Mouse (Mus musculus) right cerebral cortex, postnatal 25 days (tissue): ENCODE data around the gene Plcb3.

Experiments
- DNase-seq: peaks from one replicate; pipeline ENCODE4 v3.0.0; 2022

Gene Plcb3

DNA sequence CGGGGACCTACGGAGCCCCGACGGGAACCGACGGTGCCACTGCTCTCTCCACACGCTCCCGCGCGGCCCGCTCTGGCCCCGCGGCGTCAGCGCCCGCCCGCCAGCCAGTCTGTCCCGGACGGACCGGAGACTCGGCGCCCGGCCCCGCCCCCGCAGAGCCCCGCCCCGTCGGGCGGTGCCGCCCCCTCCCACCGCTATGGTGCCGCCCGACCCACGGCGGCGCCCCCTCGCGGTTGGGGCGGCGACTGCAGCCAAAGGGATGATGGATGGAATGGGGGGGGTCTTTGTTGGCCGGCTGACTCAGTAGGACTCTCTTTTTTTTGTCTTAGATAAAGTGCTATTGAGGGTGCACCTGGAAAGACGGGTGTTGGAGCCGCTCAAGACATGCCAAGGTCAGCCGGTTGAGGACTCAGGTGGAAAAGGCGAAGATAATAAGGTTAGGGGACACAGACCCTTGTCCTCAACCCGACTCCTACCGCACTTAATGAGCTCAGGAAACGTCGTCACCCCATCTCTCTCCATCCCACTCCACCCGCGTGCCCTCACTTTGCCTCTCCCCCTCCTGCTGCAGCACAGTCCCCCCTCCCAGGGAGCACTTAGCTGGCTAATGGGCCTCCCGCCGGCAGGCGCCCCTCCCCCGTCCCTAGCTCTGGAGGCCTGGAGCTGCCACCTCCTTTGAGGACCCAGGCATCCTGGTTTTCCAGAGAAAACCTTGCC lies 6.4 kb downstream of the Plcb3 start:
- DNase-seq = no peak

DNA sequence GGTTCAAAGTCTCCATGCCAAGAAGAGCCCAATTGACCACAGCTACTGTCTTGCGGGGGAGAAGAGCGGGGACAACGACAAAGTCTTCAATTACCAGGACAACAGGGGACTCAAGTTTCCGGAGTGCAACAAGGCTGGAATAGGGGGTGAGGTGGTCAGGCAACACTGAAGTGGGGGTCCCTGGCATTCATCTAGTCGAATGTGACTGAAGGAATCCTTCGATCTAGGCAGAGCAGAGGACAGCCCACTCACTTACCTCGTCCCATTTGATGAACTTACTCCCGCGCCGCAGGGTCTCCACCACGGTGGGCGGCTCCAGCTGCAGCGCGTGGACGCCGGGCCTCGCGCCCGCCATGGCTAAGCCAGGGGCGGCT lies 7.0 kb downstream of the Plcb3 start:
- DNase-seq = no peak

DNA sequence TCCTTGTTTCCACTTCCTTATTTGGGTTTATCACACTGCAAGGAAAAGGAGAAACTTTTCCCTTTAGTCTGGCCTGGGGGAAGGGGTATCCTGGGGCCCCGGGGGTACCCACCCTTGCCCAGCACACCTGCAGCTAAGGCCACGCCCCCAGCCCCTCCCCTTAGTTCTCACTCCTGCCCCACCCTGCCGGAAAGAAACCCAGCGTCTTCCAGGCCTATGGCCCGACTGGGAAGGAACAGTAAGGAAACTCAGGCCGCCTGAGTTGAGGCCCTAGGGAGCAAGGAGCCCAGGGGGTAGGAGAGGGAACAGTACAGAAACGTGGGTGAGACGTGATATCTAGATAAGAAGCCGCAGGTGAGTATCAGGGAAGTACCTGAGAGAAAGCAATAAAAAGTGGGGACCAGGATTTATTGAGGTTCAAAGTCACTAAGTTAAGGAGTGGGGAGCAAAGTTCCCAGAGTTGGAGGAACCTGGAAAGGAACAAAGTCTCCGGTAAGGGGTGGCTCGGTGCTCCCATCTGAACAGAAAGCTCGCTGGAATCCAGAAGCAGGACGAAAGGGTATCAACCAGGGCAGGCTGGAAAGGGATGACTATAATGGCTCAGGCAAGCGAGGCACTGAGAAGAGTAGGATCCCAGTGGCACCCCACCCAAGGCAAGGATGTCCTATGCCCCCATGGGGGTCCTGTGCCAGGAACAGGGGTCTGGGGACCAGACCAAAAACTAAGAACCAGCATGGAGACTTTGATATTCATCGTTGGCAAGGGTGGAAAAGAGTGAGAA lies 7.6 kb downstream of the Plcb3 start:
- no peak for DNase-seq

DNA sequence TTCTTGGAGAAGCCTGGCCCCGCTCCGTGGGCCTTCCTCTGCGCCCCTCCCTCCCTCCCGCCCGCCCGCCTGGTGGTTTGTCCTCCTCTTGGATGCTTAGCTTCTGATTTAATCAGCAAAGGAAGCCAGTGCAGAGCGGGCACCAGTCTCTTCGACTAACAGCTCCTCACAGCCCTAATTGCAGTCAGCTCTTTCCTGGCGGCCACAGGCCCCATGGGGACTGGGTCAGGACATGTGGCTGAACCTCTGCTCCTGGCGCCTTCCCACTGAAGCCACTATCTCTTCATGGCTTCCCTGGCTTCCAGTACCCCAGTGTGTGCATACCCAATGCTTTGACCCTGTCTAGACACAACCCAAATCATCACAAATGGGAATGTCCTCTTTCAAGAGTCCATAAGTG lies 19.8 kb downstream of the Plcb3 start:
- DNase-seq = no peak

DNA sequence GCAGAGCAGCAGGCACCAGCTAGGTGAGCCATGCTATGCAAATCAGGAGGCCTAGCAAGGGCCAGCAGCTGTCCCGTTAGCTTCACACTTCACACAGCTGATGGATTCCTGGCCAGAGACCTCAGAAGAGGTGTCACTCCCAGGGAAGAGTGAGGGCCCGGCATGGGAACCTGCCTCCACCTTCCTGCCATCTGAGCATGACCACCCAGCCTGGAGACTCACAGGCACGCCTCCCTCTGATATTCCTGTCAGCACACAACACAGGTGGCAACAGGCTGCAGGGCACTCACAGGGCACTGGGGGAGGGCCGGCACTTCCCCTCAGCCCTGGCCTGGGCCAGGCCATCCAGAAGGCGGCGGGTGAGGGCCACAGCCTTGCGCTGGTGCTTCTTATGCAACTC lies 20.8 kb downstream of the Plcb3 start:
- DNase-seq = no peak

DNA sequence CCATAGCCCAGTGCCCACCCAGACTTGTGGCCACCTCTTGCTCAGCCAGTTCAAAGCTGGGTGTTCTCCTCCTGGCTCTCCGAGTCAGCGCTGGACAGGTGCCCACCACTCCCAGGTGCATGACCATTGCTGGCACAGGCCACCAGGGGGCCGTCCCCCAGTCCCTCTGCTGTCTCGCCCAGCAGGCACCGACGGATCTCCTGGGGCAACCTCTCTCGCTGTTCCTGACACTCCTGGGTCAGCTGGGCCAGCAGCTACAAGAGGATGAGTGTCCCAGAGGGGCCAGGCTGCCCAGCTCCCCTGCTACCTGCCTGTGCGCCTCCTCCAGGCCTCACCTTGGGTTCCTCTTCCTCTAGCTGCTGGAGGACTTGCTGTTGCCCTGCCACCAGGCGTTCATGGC lies 22.2 kb downstream of the Plcb3 start:
- no peak for DNase-seq

DNA sequence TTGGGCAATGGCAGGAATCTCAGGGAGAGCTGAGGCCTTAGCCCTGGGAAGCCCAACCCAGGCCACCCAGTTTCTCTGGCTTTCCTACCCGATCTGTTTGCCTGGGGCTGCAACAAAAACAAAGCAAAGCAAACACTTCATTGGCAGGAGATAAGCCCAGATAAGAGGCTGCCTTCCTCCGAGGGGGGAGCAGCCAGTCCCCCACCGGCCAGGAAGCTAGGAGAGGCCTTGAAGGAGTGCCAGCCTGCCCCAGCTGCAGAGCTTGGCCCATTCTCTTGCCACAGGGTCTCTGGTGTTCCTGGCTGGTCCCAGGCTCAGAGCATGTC lies 23.6 kb downstream of the Plcb3 start:
- DNase-seq = no peak

DNA sequence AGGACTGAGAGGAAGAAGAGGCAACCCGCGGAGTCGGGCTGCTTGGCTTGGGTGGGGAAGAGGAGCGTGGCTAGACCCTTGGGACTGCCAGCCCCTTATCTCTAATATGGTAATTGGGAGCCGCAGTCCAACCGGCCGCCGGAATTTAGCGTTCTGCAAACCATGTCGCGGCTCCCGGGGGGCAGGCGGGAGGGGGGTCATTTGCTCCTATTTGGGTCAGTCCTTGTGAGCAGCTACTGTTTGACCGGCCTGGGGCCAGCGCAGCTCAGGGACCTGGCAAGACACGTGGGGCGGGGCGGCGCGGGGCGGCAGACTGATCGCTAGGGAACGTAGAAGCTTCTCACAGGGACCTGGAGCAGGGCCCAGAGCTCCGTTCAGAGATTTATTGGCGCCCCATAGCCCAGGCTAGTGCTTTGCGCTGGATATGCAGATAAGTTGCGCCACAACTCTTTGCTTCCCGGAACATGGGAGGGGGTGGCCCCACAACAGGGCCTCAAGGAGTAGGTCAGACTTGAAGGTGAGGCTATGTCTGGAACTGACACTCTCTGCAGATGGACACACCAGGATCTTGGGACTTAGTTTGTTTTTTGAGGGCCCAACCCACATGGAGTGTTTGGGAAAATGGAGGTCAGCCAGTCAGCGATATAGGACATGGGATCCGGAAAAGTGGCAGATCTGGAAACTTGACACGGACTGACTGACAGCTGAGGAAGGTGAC lies 24.1 kb downstream of the Plcb3 start:
- DNase-seq = peak; percentile 74

DNA sequence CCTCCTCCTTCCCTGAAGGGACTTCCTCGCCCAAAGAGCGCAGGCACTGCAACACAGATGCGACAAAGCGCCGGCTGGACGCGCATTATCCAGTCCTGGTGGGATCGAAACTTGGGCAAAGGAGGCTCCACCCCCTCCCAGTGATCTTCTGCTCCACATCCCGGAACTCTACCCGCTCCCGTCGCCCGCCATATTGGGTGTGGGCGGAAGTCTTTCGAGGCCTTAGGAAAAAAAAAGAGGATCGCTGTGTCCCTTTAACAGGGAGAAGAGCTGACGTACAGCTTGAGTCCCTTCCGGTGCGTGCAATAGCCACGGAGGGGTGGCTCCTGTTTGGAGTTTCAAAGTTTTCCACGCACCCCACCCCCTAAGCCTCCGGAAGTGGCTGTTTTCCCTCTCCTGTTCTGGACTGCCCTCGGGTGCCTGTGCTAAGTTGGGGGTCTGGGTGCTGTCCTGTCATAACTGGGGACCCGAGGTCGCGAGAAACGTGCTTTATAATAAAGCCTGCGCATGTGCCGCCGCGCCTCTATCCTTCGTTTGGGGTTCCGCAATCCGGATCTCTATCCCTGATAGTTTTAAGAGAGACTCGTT lies 24.8 kb downstream of the Plcb3 start:
- peak; percentile 92 for DNase-seq

DNA sequence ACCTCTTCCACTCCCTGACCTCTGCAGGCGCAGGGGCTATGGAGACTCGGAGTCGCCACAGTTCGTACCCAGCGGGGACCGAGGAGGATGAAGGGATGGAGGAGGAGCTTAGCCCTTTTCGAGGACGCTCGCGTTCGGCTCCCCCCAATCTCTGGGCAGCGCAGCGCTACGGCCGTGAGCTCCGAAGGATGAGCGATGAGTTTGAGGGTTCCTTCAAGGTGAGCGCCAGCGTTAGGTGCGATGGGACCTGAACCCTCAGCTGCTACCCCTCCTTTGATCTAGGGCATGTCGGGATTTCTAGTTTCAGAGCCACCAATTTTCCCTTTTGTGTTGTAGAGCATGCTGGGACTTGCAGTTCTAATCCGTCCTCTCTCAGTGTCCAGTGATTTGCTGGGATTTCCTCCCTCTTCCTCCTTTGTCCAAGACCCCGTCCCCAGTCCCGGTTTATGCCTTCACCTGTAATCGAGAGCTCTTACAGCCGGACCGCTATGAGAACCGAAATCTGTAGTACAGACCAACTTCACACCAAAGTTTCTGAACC lies 25.6 kb downstream of the Plcb3 start:
- DNase-seq = peak; percentile 68

DNA sequence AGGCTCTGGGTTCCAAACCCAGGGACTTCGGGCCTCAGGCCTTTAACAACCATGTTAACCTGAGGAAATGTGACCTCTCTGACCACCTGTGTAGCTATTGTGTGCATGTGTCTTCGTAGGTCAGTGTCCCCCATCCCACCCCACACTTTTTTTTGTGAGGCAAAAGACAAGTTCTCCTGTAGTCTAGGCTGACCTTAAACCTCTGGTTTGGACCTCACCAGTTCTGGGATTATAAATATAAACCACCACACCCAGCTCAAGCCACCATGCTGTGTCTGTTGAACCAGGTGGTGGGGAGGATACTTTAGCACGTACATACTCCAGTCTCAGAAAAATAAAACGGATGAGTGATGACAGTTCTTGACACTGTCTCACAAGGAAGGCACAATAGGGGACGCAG lies 26.3 kb downstream of the Plcb3 start:
- no peak for DNase-seq

DNA sequence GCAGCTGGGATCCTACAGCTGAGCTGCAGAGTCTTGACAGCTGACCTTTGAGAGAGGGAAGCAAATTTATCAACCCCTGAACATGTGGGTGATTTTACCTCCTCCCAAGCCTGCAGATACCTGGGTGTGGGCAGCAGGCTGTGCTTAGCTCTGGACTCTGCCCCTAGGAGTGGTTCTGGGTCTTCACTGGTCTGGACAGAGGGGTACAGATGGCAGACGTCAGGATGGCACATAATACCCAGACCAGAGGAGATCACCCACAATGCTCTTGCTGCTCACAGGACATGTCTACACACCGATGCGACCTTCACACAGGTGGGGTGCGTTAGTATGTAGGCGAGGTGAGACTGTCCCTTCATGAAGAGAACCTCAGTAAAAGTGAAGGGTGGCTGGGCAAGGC lies 26.7 kb downstream of the Plcb3 start:
- no peak for DNase-seq

DNA sequence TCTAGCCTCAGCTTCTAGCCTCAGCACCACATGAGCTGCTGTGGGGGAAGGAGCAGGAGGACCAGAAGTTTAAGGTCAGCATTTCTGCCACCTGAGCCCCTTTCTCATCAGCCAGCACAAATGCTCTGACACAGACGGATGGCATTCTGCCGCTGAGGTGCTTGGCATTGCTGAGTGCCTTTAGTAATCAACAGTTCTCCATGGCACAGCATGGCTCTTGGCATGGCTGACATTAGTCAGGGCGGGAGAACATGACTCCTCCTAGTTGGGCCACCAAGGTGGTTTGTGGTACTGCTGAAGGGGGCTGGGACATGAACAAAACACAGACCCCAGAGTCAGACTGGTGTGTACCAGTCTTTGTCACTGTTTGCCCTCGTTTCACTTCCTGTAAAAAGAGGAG lies 28.1 kb downstream of the Plcb3 start:
- no peak for DNase-seq

DNA sequence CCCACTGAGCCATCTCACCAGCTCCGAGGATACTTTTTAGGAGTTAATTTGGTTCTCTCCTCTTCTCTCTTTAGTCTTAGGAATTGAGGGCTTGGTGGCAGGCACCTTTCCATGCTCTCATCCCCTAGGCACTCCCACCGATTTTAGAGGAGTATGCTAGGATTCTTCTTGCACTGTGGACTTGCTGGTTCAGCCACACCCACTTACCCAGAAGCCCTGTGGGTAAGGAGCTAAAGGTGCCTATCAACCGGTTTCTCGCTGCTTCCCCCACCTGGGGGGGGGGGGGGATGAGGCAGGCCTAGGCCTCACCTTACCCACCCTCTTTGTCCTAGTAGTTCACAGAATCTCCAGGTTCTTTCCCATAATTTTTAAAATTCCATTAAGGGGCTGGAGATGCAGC lies 28.5 kb downstream of the Plcb3 start:
- no peak for DNase-seq

DNA sequence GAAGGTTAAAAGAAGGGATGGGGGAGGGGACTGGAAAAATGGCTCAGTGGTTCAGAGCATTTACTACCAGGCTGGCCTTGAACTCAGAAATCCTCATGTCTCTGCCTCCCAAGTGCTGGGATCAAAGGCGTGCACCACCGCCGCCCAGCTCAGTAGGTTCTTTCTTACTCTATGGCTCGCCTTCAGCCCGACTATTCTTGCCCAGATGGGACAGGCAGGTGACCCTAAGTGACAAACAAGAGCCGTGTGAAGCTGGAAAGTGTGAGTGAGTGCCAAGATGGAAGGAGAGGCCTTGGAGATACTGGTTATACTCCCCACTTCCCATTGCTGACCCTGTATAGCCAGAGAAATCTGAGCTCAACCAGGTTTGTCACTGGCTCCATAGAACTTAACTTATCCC lies 32.6 kb downstream of the Plcb3 start:
- DNase-seq = no peak

DNA sequence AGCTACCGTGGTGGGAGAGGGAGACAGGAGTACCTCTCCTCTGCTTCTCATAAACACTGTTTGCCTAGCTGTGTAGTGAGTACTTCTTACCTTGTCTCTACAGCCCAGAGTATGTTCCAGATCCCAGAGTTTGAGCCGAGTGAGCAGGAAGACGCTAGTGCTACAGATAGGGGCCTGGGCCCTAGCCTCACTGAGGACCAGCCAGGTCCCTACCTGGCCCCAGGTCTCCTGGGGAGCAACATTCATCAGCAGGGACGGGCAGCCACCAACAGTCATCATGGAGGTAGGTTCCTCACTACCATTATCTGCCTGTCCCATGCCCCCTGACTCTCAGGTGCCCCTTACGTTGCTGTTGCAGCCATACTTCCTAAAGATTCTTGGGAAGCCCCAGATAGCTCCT lies 33.5 kb downstream of the Plcb3 start:
- no peak for DNase-seq

DNA sequence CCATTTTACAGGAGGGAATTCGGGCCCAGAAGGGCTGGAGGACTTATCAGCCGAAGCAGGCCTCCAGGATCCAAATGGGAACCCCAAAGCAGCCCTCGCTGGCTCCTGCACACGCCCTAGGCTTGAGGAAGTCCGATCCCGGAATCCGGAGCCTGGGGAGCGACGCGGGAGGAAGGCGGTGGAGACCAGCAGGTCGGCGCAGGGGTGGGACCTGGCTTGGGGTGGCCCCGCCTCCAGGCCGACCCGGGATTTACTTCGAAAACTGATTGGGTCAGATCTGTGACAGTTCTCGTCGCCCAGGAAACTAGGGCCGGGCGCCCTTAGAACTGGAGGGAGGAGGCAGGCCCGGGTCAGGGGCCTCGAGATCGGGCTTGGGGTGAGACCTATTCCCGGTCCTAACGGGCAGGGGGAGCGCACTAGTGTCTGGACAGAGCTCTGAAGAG lies 34.0 kb downstream of the Plcb3 start, which contains the start of gene Gpr137:
Gene Gpr137, minus strand, starts transcription at position 232 of the 443 bp plus-strand sequence.
- peak; percentile 92 for DNase-seq

DNA sequence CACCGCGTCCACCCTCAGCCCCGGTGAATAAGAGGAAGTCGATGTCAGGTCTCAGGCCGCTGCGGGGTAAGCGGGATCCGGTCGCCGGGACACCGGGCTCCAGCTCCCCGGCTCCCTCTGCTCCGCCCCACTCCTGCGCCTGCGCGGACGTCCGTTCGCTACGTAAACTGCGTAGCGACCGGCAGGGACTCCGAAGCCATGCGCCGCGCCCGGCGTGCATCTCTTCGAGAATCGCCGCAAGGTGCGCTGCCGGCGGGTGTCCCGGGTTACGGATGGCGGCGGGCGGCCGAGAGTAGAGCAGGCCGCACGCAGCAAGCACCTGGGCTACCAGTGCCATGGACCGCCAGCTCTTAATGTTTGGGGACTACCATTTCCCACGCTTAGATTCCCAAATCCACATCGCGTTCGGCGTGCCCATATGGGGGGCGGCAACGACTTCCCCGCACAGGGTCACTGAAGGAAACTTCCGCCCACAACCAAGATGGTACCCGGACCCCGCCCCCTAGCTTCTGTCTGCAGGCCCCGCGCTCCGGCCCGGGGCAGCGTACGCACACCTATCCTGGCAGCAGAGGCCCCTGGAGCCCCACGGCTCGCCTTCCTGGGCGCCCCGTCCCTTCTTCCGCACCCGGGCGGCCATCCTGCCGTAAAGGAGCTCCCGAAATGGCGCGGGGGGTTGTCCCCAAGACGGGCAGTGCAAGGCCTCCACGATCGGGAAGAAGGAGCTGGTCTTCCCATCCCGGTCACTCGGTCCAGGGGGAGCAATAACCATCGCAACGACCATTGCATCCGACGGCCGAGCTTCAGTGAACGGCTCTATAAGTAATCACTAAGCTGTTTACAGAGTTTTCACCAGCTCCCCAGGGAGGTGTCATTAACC lies 34.7 kb downstream of the Plcb3 start, which contains the start of gene Bad:
Gene Bad, plus strand, starts transcription at position 490 of the 877 bp plus-strand sequence.
- peak; percentile 94 for DNase-seq

DNA sequence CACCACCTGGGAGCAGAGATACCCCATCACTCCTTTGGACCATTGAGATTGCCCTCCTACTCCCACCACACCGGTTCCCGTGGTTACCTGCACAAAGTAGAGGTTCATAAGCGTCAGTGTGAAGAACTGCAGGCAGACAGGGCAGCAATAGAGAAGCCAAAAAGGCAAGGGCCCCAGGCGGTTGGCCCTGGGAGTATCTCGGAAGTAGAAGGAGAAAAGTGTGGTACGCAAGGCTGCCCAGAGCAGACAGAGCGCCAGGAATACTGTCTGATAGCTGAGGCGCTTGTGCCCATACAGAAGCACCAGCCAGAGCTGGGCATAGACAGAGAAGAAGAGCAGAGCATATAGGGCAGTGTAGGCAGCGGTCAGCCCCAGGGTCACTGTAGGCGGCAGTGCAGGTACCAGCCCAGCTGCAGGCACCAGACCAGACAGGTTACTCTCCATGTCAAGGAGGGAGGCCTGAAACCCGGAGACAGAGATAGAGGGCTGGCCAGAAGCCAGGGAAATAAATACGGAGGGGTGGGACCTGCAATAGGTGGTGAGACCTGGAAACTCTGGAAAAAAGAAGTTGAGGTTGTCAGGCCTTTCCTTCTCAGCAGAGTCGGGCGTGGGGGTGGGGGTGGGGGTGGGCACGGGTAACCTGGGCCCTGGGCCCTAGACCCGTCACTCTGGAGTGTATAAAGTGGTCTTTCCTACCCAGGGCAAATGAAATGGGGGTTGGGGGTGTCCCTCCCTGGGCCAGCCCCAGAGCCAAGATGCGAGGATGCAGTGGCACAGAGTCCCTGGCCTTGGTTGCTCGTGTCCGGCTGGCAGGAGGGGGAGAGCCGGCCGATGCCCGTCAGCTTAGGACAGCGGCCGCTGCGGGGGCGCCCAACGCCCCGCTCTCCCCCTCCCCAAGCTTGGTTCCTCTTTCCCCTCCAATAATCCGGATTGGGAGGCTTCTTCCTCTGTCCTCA lies 35.6 kb downstream of the Plcb3 start:
- no peak for DNase-seq

DNA sequence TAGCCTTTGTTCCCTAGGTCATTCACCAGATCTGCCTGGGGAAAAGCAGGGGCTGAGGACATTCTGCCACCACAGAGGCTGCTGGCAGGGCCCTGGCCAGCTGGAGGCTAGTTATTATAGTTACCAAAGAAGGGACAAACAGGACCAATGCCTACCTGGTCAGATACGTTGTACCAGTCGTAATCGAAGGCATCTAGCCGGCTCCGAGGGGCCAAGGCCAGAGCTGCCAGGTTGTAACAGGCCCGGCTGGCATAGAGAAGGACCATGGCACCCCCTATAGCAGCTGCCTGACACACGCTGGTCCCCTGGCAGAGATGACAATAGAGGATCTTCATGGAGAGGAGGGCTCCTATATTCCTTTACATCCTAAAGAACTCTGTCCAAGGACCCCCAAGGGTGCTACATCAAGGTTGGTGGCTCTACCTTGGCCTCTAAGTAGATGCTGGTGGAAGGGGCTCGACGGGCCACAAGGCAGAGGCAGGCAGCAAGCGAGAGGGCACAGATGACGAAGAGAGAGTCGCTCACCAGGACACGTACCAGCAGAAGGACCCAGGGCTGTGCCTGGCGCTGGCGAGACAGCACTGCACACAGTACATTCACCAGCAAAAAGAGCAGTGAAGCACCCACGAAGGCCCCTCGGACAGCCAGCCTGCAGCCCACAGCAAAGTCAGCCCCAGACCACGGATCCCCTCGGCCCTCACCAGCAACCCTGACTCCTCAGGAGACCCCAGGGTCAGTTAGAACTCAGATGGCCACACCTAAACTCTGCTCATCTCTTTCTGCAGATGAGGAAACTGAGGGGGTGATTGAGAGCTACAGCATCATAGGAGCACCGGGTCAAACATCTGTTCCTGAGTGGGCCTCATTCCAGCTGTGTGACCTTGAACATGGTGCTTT lies 36.9 kb downstream of the Plcb3 start:
- DNase-seq = no peak
